Mouse (Mus musculus): ENCODE results near the gene Fam160b1.

Gene Fam160b1

DNA sequence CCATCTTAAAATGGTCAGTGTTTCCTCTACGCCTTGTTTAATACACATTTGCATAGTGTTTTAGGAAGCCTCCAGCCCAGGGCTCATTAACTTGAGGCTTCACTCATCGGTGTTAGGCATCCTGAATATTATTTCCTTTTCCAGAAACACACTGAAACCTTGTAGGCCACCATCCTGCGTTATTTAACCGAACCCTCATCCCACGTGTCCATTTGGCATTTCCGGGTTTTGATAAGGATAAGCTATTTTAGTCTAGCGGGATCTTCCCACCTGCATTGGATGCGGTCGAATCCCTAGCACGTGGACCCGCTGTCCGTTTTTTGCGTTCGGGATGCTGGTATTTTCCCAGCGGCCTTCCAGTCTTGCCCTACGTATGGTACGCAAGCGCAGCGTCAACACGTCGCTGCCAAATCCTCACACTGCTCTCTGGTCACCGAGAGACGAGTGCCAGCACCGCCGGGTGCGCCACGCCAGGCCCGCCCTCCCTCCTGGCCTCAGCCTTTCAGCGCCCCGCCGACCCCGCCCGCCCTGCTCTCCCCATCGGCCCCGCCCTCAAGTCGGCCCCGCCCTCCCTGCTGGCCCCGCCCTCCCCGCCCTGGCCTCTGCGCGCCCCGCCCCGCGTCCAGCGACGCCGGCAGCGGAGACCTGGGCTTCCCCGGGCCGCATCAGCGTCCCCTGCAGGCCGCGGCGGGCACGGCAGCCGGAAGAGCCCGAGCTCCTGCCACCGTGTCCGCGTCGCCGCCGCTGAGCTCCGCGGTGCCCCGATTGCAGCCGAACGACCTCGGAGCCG lies at the start of gene Fam160b1:
Gene Fam160b1, plus strand, starts transcription at position 340 of the 790 bp plus-strand sequence.
- peak; percentile 98 for DNase-seq

DNA sequence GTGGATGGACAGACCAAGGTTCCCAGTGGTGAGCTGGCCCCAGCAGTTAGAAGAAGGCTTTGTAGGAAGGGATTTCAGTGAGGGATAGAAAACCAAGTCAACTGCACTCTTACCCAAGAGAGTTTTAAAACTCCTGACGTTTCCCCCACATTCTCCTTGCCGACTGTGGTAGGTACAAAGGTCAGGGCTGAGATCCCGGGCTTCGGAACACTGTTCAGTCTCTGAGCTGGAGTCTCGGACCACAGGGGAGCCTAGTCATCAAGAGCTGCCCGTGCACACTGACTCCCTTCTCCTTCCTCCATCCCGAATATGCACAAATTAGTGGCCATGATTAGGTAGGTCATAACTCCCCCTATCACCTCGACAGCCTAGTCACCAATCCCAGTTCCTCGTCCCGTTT lies 47.3 kb upstream of the Fam160b1 start:
- no peak for DNase-seq

DNA sequence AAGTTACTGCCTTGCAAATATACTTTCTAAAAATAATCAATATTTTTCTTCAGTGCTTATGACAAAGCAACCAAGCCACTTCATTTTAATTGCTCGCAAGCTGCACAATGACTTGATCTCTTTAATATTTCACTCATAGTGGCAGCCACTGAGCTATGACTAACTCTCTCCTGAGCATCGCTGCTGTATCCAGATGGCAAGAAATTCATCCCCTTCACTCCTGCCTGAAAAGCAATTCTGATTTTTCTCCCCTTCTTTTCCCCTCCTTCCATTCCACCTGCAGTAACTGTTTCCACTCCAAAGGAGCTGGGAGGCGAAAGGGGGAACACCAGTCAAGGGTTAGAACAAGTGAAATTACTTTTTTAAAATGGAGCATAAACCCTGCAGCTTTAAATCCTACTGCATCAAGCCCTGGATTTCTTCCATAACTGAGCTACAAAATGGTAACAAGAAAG lies 46.6 kb upstream of the Fam160b1 start:
- DNase-seq: no peak

DNA sequence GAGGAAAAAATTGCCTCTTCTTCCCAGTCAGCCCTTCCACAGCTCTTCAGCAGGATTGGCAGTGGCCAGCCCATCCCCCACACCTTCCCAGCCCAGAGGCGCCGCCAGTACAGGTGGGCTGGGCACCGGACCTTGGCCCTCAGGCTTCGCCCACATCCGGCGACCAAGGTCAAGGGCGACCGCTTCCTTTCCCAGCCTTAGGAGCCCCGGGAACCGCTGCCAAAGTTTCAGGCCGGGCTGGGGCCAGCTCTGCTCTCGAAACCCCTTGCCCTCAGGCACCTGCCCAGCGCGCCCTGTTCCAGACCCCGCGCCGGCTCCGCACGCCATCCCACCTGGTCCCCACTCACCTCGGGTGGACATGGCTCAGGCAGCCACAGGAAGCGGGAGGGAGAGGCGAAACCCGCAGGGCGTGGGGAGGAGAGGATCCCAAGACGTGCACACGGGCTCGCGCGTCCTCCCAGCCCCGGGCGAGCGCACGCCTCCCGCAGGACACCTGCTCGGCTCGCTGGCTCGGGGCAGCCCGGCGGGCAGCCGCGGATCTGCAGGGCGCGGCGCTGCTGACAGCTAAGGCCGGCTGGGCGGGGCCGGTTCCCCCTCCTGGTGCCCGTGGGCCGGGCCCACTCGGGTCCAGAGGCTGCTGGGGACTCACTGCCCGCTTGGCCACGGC lies 46.0 kb upstream of the Fam160b1 start, which contains the start of gene Ablim1:
Gene Ablim1, minus strand, starts transcription at position 574 of the 667 bp plus-strand sequence.
- peak; percentile 84 for DNase-seq

DNA sequence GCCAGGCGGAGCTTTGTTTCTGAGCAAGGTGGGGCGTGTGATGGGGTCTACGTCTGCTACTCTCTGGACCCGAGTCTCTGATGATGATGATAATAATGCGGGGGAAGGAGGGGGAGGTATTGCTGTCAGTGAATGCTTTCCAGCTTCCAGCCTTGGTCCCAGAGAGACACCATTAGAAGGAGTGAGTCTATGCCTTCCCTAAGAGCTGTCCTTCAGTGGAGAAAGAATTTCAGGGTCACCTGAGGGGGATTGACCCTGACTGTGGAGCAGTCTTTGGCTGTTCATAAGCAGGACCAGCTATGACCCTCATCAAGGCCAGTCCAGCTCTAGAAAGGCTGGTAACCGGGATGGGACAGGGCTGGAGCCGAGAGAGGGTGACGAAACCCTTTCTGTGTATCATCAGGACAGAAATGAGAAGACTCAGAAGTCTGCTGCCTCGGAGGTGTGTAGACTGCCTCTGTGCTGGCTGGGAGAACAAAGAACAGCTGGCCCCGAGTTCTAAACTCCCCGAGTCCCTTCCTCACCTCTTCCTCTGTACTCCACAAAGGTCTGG lies 45.4 kb upstream of the Fam160b1 start:
- no peak for DNase-seq

DNA sequence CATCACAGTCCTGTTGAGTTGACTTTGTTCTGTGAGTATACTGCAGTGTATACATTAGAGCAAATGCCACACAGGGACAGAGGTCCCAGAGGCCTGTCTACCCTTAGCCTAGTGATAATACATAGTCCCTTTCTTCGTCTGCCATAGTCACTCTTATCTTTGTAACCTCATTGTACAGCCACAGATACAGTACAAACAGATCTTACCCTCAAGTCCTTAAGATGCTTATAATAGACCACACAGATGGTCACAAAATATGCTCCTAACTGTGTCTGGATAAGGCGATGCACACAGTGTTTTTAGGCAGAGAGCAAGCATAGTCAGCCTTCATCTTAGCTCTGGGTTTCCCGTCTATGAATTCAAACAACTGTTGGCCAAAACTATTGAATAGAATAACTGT lies 43.9 kb upstream of the Fam160b1 start:
- no peak for DNase-seq

DNA sequence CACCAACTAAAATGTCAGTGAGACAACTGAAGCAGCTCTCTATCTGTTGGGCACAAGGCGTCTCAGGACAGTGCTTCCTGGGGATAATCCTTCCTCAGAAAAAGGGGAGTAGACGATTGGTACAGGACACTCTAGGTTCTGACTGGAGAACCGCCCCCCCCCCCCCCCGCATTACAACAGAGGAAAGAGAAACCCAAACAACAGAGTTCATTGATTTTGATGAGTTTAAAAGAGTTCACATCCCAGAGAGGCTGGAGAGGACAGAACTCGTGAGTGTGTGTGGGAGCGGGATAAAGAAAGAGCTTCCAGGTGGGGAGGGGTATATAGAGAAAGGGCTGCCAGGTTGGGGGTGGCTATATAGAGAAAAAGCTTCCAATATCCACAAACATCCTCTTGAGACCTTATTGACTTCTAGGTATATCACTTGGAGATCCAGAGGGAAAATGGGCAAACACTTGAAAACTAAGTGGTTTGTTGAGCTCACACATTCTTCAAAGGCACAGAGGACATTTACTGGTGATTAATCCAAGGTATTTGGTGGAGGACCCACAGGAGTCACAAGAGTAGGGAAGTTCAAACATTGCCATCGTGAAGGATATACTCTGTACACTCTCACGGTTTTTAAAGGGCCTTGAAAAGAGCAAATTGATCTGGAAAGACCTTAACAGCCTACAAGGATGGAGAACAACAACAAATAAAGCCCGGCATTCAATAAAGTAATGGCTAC lies 39.7 kb upstream of the Fam160b1 start:
- no peak for DNase-seq

DNA sequence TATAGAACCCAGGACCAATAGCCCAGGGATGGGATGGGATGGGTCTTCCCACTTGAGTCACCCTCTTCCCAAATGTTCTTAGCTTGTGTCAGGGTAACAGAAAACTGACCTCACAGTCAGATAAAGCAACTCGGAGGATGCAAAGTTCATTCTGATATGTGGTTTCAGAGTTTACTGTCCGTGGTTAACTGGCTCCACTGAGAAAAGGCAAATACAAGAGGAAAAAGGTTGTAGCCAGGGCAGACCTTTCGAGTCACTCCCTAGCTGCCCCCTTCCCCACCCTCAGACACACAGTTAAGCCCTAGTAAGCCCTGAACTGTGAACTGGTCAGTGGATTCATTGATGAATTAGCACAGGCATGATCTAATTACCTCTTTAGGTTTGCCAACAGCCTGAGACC lies 38.6 kb upstream of the Fam160b1 start:
- no peak for DNase-seq

DNA sequence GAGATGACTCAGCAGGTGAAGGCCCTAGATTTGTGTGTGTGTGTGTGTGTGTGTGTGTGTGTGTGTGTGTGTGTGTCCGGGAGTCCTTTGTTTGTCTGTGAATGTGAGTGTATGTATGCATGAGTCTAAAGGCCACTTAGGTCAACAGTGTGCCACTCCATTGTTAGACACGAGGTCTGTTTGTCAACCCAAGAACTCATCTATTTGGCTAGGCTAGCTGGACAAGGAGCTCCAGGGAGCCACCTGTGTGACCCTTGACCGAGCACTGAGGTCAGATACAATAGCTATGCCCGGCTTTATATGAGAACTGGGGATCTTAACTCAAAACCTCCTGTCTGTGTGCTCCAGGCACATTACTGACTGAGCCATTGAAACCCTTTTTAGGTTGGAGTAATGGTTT lies 38.0 kb upstream of the Fam160b1 start:
- DNase-seq: no peak

DNA sequence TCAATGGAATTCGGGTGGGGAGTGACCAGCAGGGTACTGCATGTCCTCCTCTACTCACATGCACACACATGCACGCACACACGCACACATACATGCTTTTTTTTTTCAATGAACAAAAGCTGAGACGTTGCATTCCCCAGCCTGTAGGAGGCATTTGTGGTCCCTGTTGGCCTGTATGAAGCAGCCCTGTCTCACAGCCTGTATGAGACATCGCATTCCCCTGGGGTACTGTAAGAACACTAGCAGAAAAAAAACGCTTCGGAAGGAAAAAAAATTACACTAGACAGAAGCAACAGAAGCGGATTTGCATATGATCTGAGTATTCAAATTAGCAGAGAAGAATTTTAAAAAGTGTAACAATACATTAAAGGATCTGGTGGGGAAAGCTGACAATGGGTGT lies 37.4 kb upstream of the Fam160b1 start:
- DNase-seq: no peak

DNA sequence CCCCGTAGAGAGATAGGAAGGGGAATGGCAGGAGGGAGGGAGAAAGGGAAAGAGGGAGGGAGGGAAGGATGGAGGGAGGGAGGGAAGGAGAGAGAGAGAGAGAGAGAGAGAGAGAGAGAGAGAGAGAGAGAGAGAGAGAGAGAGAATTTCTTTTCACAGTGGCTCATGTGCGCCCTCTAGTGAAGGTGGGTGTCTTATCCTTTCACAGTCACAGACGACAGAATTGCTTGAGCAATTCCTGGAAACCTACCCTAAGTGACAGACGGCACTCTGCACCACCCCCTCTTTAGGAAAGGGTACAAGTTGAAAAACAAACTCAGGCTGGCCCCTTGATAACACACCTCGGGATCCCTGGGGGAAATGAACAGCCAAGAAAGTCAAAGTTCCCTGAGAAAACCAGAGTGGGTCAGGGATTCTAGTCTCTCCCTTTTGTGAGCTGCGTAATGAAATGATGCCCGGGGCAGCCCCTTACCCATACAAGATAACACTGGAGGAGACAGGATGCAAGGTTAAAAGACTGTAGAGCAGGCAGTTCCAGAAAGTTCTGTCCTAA lies 34.7 kb upstream of the Fam160b1 start:
- peak; percentile 74 for DNase-seq

DNA sequence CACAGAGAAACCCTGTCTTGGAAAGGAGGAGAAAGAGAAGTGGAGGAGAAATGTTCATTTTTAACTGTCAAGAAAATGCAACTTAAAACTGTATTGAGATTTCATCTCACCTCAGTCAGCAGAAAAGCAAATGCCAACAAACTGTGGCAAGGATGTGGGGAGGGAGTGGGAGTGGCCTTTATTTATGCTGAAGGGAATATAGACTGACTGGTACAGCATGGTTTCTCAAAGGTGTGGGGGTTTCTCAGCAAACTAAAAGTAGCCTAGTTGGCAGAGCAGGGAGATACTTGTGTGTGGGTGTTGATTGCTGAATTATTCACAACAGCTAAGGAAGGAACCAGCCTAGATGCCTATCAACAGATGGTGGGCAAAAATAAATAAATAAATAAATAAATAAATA lies 32.8 kb upstream of the Fam160b1 start:
- no peak for DNase-seq

DNA sequence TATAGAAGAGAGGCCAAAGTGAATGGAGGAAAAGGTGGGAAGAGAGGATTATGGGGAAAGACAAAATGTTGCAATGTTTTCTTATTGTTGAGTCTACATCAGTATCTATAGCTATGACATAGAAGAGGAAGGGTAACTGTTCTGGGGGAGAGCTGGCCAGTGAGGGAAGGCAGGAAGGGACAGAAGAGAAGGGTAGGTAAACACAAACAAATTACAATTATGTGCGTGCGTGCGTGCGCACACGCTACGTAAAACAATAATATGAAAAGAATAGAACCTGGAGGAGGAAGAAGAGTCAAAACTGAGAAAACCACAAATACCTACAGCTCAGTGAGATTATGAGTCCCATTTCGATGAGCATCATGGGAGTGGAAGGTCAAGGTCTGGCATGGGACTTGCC lies 32.2 kb upstream of the Fam160b1 start:
- no peak for DNase-seq

DNA sequence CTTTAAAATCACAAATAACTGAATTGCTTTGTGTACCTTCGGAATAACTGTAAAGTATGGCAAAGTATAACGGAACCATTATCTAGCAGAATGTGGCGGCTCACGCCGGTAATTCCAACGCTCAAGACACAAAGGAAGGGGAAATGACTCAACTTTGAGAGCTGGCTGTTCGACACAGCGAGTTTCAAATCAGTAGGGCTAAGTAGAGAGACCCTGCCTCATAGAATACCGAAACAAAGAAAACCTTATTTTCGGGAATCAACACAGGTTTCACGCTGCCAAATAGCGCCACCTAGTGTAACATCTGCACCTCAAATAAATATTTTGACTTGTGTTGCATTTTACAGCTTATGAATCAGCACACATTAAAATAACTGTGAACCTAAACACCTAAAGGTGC lies 31.7 kb upstream of the Fam160b1 start:
- peak; percentile 42 for DNase-seq

DNA sequence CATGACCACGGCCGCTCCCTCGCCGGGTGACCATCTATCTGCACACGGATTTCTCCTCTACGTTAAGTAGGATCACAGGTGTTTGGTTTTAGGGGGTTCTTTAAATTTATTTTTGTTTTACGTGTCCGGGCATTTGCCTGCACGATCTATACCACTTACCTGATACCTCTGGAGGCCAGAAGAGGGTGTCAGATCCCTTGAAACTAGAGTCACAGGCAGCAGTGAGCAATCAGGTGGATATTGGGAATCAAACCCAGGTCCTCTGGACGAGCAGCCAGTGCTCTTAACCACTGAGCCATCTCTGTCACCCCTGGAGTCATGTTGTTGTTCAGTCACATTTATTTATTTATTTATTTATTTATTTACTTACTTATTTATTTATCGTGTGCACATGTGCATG lies 30.2 kb upstream of the Fam160b1 start:
- no peak for DNase-seq

DNA sequence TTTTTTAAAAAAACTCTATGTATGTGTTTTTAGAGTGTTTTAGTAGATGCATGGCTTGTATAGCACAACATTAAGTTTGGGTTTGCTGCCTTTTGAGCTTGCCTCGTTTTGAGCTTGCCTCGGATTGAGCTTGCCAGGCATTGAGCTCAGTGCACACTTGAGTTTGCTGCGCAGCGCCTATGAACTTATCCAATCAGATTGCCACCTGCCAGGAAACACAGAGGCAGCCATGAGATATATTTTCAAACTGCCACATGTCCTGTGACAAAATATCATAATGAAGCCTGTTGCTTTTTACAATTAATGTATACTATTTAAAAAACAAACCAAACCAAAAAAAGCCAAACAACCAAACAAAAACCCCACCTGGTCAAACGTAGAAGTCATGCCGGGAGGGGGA lies 29.2 kb upstream of the Fam160b1 start:
- DNase-seq: no peak

DNA sequence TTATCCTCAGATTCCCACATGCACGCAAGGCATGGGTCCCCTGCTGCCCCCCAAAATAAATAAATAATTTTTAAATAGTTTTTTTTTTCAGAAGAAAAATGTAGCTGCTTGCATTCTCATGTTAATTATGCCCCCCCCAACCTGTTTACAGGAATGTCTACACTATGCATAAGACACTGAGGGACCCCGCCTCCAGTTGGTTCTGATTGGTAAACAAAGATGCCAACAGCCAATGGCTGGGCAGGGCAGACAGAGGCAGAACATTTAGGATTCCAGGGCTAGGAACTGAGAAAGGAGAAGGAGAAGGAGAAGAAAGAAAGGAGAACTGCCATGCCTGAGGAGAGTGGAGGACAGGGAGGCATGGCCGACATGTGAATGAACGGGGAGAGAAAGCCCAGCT lies 27.1 kb upstream of the Fam160b1 start:
- DNase-seq: no peak

DNA sequence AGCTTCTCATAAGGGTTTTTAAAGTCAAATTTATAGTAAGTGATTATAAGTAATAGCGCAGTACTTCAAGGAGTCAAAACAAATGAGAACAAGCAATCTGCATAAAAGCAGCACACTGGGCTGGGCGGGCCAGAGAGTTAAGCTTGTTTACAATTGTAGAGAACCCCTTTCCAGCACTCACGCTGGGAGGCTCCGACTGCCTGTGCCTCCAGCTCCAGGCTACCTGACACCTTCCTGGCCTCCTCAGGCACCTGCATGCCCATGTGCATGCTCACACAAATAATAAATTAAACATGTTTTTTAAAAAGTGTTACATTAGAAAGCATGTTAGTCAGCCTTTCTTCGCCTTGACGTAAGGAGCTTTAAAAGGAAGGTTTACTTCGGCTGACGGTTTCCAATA lies 25.3 kb upstream of the Fam160b1 start:
- DNase-seq: no peak

DNA sequence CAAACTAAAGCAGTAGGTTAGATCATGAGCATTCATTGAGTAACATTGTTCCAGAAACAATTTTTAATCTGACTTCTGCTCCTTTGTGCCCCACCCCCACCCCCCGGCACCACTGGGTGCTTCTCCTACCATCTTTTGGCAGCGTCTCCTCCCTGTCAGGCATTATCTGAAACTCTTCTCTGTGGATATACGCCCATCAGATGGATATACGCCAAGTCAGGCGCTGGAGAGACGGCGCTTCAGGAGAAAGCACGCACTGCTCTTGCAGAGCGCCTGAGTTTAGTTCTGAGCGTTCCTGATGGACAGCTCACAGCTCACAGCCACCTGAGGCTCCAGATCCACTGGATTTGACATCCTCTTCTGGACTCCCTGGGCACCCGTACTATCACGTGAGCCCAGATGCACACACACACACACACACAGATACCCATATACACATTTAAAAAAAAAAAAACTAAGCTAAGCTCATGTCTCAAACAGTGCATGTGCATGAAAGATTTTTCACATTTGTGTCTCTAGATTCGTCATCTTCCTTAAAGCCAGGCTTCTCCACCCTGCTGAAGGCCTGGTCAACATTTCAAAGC lies 21.1 kb upstream of the Fam160b1 start:
- no peak for DNase-seq

DNA sequence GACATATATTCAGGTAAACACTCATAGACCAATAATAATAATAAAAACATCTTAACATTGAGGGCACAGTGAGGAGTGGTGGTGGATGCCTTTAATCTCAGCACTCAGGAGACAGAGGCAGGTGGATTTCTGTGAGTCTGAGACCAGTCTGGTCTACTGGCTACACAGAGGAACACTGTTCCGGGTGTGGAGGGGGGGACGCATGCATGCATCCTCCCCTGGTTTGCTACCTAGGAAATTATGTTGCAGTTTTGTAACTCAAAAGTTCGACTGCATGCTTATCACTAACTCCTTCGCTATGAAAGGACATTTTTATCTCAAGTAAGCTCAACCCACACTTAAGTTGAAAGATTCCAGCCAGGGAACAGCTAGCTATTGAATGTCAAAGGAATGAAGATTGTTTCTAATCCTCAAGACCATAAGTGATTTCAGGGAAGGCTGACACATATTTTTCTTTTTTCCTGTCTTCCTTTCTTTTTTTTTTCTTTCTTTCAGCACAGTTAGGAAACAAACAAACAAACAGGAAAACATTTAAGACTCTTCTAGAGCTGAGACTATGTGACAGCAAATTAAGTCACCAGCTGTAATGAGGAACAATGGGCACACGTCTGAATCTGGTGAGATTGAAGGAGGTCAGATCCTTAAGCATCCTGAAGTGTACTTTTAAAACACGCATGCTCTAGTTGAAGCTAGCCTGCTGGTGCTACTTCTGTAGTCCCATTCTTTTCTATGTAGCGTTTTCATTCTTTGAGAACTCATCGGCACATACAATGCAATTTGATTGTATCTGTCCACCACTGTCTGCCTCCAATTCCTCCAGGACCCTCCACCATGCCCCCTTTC lies 19.4 kb upstream of the Fam160b1 start:
- DNase-seq: no peak

DNA sequence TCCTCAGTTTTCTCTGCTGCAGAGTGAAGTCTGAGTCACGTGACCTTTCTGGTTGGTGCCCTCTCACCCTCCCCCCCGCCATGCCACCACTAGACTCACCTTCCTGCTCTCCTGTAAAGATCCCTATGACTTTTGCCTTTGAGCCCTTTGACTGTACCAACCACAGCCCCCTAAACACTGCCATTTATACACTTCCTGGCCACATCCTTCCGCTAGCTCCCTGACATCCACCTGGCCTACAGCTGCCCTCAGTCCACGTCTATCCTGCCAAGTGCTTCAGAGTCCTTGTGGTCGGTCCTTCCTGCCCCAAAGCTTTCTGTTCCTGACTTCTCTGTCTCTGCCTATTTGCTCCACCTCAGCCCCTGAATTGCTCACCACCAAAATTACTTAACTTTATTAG lies 16.6 kb upstream of the Fam160b1 start:
- no peak for DNase-seq

DNA sequence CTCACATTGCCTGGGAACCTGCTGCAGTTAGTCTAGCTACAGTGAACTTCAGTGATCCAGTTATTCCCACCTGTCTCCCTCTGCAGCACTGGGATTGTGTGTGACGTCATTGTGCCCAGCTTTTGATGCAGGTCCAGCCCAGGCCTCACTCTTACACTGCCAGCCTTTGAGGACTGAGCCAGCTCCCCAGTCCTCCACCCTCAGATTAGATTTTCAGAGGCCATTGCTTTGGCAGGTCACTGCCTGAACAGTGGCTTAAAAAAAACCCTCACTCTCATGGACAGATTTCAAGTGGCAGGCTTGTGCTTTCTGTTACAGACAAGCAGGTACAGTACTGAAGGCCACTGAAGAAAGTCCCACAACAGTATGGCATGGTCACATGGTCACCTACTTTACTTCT lies 15.8 kb upstream of the Fam160b1 start:
- DNase-seq: no peak
